Mouse (Mus musculus) ES-Bruce4 (cell line): ENCODE measurements at regions not wholly inside any gene's neighbourhood (a gene's known extent, or its start where the extent isn't known, plus 50 kb on each side); places are given as distances from the start of the nearest gene placed in this dataset.

Experiments used
- CTCF ChIP-seq: IDR thresholded peaks from one replicate; pipeline ENCODE4 v1.8.1; 2011; ENCODE audit warnings: low read depth, low read length
- EP300 ChIP-seq: IDR thresholded peaks from 2 replicates; pipeline ENCODE4 v1.6.1; 2011; ENCODE audit warnings: low read depth, low read length; ENCODE audit not compliant: insufficient read depth

DNA sequence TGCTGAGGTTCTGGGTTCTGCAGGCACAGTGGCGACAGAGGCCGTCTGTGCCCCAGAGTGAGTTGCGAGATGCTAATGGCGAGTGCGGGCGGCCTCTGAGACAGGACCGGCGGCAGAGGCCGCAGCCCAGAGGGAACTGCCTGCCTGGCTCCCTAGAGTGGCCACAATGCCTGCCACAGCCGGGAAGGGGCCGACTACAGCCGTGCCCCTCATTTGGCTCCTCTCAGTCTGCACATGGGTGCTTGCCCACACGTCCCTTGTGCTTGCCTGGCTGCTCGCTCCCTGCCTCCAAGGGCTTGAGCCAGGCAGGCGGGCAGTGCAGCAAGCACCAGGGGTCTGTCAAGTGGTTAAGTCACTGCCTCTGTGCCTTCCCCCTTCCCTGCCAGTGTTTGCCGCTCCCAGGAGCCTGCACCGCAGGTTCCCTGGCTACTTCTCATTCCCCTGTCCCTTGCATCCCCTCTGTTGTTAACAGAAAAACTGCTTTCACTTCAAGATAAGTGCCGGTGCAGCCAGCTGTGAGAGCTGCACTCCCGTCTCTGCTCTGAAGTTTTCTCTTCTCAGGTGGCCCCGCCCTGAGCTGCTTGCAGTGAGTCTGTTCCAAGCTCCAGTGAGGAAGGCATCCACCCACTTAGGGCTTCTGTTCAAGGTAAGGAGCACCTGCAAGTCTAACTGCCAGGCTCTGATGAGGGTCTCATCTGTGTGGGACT is 64.1 kb upstream of the Tgm3 start:
- TF ChIP-seq CTCF (no peak), EP300 (no peak)
